Mouse (Mus musculus): Measurements from ENCODE around the gene Dupd1. TPM values are rescaled to one million over a fixed set of nuclear protein-coding genes. Genes with fewer than 3 reads are reported as not detected.

The Dupd1 gene
- total RNA-seq, 2 experiments from 2014 or later, result 0.42 TPM; not detected in 1

DNA sequence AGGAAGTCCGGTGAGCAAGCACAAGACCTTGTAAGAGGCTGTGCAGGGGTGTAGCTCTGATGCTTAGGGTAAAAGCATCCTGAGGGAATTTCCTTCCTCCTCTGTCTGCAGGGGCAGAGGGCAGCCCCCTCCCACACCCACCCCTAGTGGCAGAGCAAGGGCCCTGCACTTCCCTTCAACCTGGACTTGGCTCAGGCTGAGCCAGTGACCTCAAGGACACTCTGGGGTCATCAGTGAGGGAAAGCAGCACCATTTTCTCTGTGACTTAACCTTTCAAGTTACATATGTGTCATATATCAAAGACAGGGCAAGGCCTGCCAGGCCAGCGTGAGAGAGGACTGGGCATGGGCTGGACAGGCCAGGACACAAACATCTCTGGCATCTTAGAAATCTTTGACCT, 4.8 kb downstream of the Dupd1 start:
- DNase-seq (ENCODE audit: low spot score in 2 of 2), result no peak
- peak; percentile 36; the same call in 1 of the 2 replicates for TF ChIP-seq CTCF (conservative IDR thresholded peaks at IDR 0.05)
- Histone ChIP-seq H3K4me3 (no peak overlapping the region), H3K27ac (no peak overlapping the region)

GRCm38 (mm10) chr14:21706759-21707571, 7.4 kb downstream of the Dupd1 start:
- DNase-seq (ENCODE audit: low spot score in 2 of 2), result peak; percentile 53 to 57
- no peak for TF ChIP-seq CTCF (conservative IDR thresholded peaks at IDR 0.05)
- Histone ChIP-seq H3K27ac (peak overlapping the region; percentile 94), H3K4me3 (no peak overlapping the region)

- TF ChIP-seq CTCF (conservative IDR thresholded peaks at IDR 0.05), result no peak
- no peak overlapping the region for H3K4me3 ChIP-seq
Measured at GRCm38 (mm10) chr14:21705462-21705861, 8.9 kb downstream of the Dupd1 start.

GRCm38 (mm10) chr14:21703255-21703654, 11.1 kb downstream of the Dupd1 start:
- Histone ChIP-seq H3K27ac (peak overlapping the region; percentile 78), H3K4me3 (no peak overlapping the region)
- TF ChIP-seq CTCF (conservative IDR thresholded peaks at IDR 0.05), result no peak
- no peak for DNase-seq (ENCODE audit: low spot score in 2 of 2)

More at GRCm38 (mm10) chr14:21705462-21705861, 8.9 kb downstream of the Dupd1 start:
- H3K27ac ChIP-seq, result peak overlapping the region; percentile 94; the same call in 1 of the 2 replicates
- DNase-seq (ENCODE audit: low spot score in 2 of 2), result no peak

DNA sequence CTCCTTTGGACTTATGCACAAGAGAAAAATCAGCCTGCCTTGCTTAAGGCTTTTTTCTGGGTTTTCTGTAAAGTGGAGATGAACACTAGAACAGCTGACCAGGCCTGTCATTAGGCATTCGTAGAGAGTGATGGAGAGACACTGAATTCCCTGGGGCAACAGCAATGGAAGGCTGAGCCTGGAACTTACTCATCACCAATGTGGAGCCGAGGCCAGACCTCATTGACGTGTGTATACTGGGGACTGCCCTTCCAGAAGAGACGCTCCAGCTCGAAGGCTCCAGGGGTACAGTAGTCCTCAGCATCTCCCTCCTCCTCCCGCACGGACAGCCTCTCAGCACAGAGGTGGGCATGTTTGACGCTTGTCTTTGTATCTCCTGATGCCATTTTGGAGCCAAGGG, 11.7 kb downstream of the Dupd1 start:
- no peak for DNase-seq (ENCODE audit: low spot score in 2 of 2)
- Histone ChIP-seq H3K27ac (peak overlapping the region; percentile 78), H3K4me3 (no peak overlapping the region)
- no peak for TF ChIP-seq CTCF (conservative IDR thresholded peaks at IDR 0.05)

- no peak for DNase-seq (ENCODE audit: low spot score in 2 of 2)
- Histone ChIP-seq H3K27ac (no peak overlapping the region), H3K4me3 (no peak overlapping the region)
- no peak for TF ChIP-seq CTCF (conservative IDR thresholded peaks at IDR 0.05)
Measured at GRCm38 (mm10) chr14:21696186-21696830, 18.1 kb downstream of the Dupd1 start.

DNA sequence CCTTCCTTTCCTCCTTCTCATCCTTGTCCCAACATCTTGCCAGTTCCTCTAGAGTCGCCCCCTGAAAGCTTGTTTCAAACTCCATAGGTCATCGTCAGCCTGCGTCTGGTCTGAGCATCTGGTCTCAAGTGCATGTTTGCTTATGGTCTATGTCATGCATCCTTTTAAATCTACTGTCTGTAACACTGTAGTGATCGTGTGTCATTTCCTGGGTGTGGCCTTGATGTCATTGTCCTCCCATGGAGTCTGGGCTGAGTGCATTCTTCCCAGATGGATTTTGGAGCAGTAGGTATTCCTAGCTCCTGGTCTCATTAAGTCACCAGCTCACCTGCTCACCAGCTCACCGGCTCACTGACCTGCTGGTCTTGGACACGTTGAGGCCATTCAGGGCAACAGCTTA, 19.4 kb downstream of the Dupd1 start:
- TF ChIP-seq CTCF (conservative IDR thresholded peaks at IDR 0.05), result no peak
- H3K4me3 ChIP-seq, result no peak overlapping the region
- no peak overlapping the region for H3K27ac ChIP-seq
- DNase-seq (ENCODE audit: low spot score in 2 of 2), result no peak

- no peak for DNase-seq (ENCODE audit: low spot score in 2 of 2)
- no peak overlapping the region for H3K27ac ChIP-seq
Measured at GRCm38 (mm10) chr14:21691070-21691469, 23.3 kb downstream of the Dupd1 start.

GRCm38 (mm10) chr14:21686376-21687279, 27.7 kb downstream of the Dupd1 start:
- DNase-seq (ENCODE audit: low spot score in 2 of 2), result no peak
- no peak overlapping the region for H3K4me3 ChIP-seq
- no peak for TF ChIP-seq CTCF (conservative IDR thresholded peaks at IDR 0.05)
- H3K27ac ChIP-seq, result no peak overlapping the region

More at GRCm38 (mm10) chr14:21691070-21691469, 23.3 kb downstream of the Dupd1 start:
- no peak overlapping the region for H3K4me3 ChIP-seq
- no peak for TF ChIP-seq CTCF (conservative IDR thresholded peaks at IDR 0.05)

GRCm38 (mm10) chr14:21685411-21686146, 28.8 kb downstream of the Dupd1 start:
- no peak overlapping the region for H3K27ac ChIP-seq
- H3K4me3 ChIP-seq, result no peak overlapping the region
- TF ChIP-seq CTCF (conservative IDR thresholded peaks at IDR 0.05), result no peak
- no peak for DNase-seq (ENCODE audit: low spot score in 2 of 2)

- no peak for DNase-seq (ENCODE audit: low spot score in 2 of 2)
- no peak for TF ChIP-seq CTCF (conservative IDR thresholded peaks at IDR 0.05)
- no peak overlapping the region for H3K27ac ChIP-seq
- no peak overlapping the region for H3K4me3 ChIP-seq
Measured at GRCm38 (mm10) chr14:21683834-21684233, 30.5 kb downstream of the Dupd1 start.

GRCm38 (mm10) chr14:21682681-21683129, 31.7 kb downstream of the Dupd1 start:
- no peak for DNase-seq (ENCODE audit: low spot score in 2 of 2)
- peak overlapping the region; percentile 14; the same call in 1 of the 2 replicates for H3K27ac ChIP-seq
- H3K4me3 ChIP-seq, result no peak overlapping the region; the same call in 1 of the 2 replicates
- no peak for TF ChIP-seq CTCF (conservative IDR thresholded peaks at IDR 0.05)

Measured in layer of hippocampus, adult 2 months (tissue).